Mouse (Mus musculus): Measurements from ENCODE around the gene Gsx1. TPM values are rescaled to one million over a fixed set of nuclear protein-coding genes. Genes with fewer than 3 reads are reported as not detected.

The Gsx1 gene
- 0.26 TPM in 1 of 2 replicates, not detected in the other for total RNA-seq (2012; rRNA removed)

DNA sequence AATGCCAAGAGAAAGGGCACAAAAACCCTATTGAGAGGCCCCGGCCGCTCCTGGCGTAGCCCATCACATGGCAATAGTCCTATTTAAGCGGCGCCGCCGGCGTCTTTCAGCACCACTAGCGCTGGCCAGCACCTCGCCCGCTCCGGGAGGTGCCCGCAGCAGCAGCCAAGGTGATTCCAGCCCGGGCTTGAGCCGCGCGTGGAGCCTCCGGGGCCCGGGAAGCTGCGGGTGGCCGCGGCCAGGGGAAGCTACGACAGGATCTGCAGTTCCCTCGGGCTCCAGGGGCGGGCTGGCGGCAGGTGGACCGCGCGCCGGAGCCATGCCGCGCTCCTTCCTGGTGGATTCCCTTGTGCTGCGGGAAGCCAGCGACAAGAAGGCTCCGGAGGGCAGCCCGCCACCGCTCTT, at the start of gene Gsx1:
Gene Gsx1 (plus strand): TSS at position 126 of the 405 bp plus-strand sequence.
- Histone ChIP-seq H3K4me1 (ENCODE audit: control insufficient read depth in 2 of 2, insufficient read depth in 2 of 2, low read length in 2 of 2, poor library complexity in 1 of 2) (peaks cover 0 to 22% of the 10 kb centered on the region in 2 experiments; a peak in 1 of 4 replicates), H3K4me3 (ENCODE audit: insufficient read depth in 1 of 2, low read depth in 1 of 2, low read length in 2 of 2, poor library complexity in 1 of 2, severe bottlenecking in 1 of 2) (peak within 1 kb of the TSS; percentile 36 to 59; a peak in 3 of 4 replicates), H3K9me3 (ENCODE audit: control insufficient read depth, insufficient read depth, low read depth, low read length) (no peaks in the 10 kb centered on the region), H3K27ac (ENCODE audit: insufficient read depth, low read depth, low read length, poor library complexity, severe bottlenecking) (no peak within 1 kb of the TSS), H3K36me3 (ENCODE audit: control insufficient read depth, insufficient read depth, low read length, poor library complexity, severe bottlenecking) (no peaks in the 10 kb centered on the region), H3K9ac (ENCODE audit: insufficient read depth, low read depth, low read length, poor library complexity, severe bottlenecking) (0 out of 2 replicates have a peak within 1 kb of the TSS, but pooled peaks have one; percentile 2)
- TF ChIP-seq CHD2 (IDR thresholded peaks at IDR 0.05; ENCODE audit: low read depth, low read length) = no peak
- TF ChIP-seq HCFC1 (IDR thresholded peaks at IDR 0.05; ENCODE audit: borderline replicate concordance, insufficient read depth, low read length) = 0 out of 2 replicates have a peak, but pooled peaks have one; percentile 43
- DNase-seq (ENCODE audit: low read depth, low spot score) = no peak
- in situ Hi-C loops (cut with MboI; ENCODE audit: low sequenced_read_pairs in 2 of 2, unreplicated experiment in 2 of 2) = loop anchor here in 1 of 2 experiments (10.0 kb wide), 1 partner anchor 86 kb away; no protein-coding TSS in a partner anchor

DNA sequence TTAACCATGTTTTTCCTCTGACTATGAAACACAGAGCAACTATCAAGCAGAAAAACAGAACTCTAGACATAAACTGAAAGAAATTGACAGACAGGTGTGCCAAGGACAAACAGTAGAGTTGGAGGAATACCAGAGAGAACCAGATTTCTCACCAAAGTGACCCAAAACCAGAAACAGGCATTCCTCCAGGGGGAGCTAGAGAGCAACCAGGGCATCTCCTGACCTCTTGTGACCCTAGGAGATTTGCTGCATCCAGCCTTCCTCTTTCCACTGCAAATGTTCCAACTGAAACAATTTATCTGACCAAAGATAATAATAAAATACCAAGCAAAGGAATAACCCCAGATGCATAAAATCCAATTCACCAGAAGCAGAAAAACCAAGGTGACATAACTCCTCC, 41.2 kb upstream of the Gsx1 start:
- Histone ChIP-seq H3K36me3 (ENCODE audit: control insufficient read depth, insufficient read depth, low read length, poor library complexity, severe bottlenecking) (no peaks in the 10 kb centered on the region), H3K4me3 (ENCODE audit: insufficient read depth in 1 of 2, low read depth in 1 of 2, low read length in 2 of 2, poor library complexity in 1 of 2, severe bottlenecking in 1 of 2) (no peak overlapping the region), H3K9me3 (ENCODE audit: control insufficient read depth, insufficient read depth, low read depth, low read length) (no peaks in the 10 kb centered on the region), H3K27ac (ENCODE audit: insufficient read depth, low read depth, low read length, poor library complexity, severe bottlenecking) (no peak overlapping the region), H3K9ac (ENCODE audit: insufficient read depth, low read depth, low read length, poor library complexity, severe bottlenecking) (no peak overlapping the region), H3K4me1 (ENCODE audit: control insufficient read depth in 2 of 2, insufficient read depth in 2 of 2, low read length in 2 of 2, poor library complexity in 1 of 2) (0 out of 4 replicates have a peak, but pooled peaks cover 0 to 2% of the 10 kb centered on the region in 2 experiments)
- in situ Hi-C loops (cut with MboI; ENCODE audit: low sequenced_read_pairs in 2 of 2, unreplicated experiment in 2 of 2) = no loop called here
- no peak for DNase-seq (ENCODE audit: low read depth, low spot score)
- TF ChIP-seq CHD2 (IDR thresholded peaks at IDR 0.05; ENCODE audit: low read depth, low read length) (no peak), ZC3H11A (IDR thresholded peaks at IDR 0.05; ENCODE audit: borderline replicate concordance, low read depth, low read length) (no peak), ZNF384 (IDR thresholded peaks at IDR 0.05; ENCODE audit: low read depth, low read length) (no peak), HCFC1 (IDR thresholded peaks at IDR 0.05; ENCODE audit: borderline replicate concordance, insufficient read depth, low read length) (no peak), MAFK (IDR thresholded peaks at IDR 0.05; ENCODE audit: insufficient read depth, low read depth, low read length) (no peak)

DNA sequence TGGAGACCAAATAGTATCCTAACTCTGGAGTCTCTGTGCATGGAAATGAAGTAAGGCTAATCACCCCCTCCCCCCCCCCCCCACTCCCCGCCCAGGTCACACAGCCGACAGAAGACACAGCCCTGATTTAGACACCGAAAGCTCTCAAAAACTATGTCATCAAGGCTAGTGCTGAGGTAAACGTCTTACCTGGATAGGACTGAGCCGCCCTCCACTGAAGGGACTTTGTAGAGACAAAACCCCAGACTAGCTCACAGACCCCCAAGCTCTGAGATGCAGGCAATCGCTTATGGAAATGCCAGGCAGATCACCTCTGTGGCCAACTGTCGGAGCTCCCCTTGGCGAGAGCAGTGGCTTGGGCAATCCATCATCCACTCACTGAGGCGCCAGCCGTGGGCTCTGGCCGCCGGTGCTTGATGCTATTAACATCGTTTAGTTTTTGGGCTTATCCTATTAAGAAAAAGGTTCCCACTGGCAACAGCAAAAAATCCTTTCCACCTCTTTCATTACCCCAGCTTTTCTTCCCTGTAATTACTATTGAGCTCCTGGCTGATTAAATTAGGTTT, 33.6 kb upstream of the Gsx1 start:
- peak overlapping the region; percentile 14 to 35; a peak in 3 of 4 replicates for H3K4me3 ChIP-seq (ENCODE audit: insufficient read depth in 1 of 2, low read depth in 1 of 2, low read length in 2 of 2, poor library complexity in 1 of 2, severe bottlenecking in 1 of 2)
- peak overlapping the region; percentile 69; the same call in 1 of the 2 replicates for H3K9ac ChIP-seq (ENCODE audit: insufficient read depth, low read depth, low read length, poor library complexity, severe bottlenecking)
- no peak for TF ChIP-seq MAFK (IDR thresholded peaks at IDR 0.05; ENCODE audit: insufficient read depth, low read depth, low read length)
- no peak for TF ChIP-seq ZC3H11A (IDR thresholded peaks at IDR 0.05; ENCODE audit: borderline replicate concordance, low read depth, low read length)
- no peak for TF ChIP-seq ZNF384 (IDR thresholded peaks at IDR 0.05; ENCODE audit: low read depth, low read length)
- TF ChIP-seq HCFC1 (IDR thresholded peaks at IDR 0.05; ENCODE audit: borderline replicate concordance, insufficient read depth, low read length) = no peak
- TF ChIP-seq CHD2 (IDR thresholded peaks at IDR 0.05; ENCODE audit: low read depth, low read length) = no peak
- H3K36me3 ChIP-seq (ENCODE audit: control insufficient read depth, insufficient read depth, low read length, poor library complexity, severe bottlenecking) = no peaks in the 10 kb centered on the region
- no peaks in the 10 kb centered on the region for H3K9me3 ChIP-seq (ENCODE audit: control insufficient read depth, insufficient read depth, low read depth, low read length)
- peaks cover 8 to 24% of the 10 kb centered on the region in 2 experiments for H3K4me1 ChIP-seq (ENCODE audit: control insufficient read depth in 2 of 2, insufficient read depth in 2 of 2, low read length in 2 of 2, poor library complexity in 1 of 2)
- in situ Hi-C loops (cut with MboI; ENCODE audit: low sequenced_read_pairs in 2 of 2, unreplicated experiment in 2 of 2) = no loop called here
- no peak for DNase-seq (ENCODE audit: low read depth, low spot score)
- H3K27ac ChIP-seq (ENCODE audit: insufficient read depth, low read depth, low read length, poor library complexity, severe bottlenecking) = peak overlapping the region; percentile 84

- peak; percentile 66 for DNase-seq (ENCODE audit: low read depth, low spot score)
- TF ChIP-seq ZNF384 (IDR thresholded peaks at IDR 0.05; ENCODE audit: low read depth, low read length) (no peak), ZC3H11A (IDR thresholded peaks at IDR 0.05; ENCODE audit: borderline replicate concordance, low read depth, low read length) (no peak), HCFC1 (IDR thresholded peaks at IDR 0.05; ENCODE audit: borderline replicate concordance, insufficient read depth, low read length) (no peak), MAFK (IDR thresholded peaks at IDR 0.05; ENCODE audit: insufficient read depth, low read depth, low read length) (no peak)
- Histone ChIP-seq H3K4me3 (ENCODE audit: insufficient read depth in 1 of 2, low read depth in 1 of 2, low read length in 2 of 2, poor library complexity in 1 of 2, severe bottlenecking in 1 of 2) (peak overlapping the region; percentile 27 to 35), H3K4me1 (ENCODE audit: control insufficient read depth in 2 of 2, insufficient read depth in 2 of 2, low read length in 2 of 2, poor library complexity in 1 of 2) (peaks cover 7 to 26% of the 10 kb centered on the region in 2 experiments), H3K36me3 (ENCODE audit: control insufficient read depth, insufficient read depth, low read length, poor library complexity, severe bottlenecking) (no peaks in the 10 kb centered on the region), H3K9ac (ENCODE audit: insufficient read depth, low read depth, low read length, poor library complexity, severe bottlenecking) (peak overlapping the region; percentile 66; the same call in 1 of the 2 replicates), H3K9me3 (ENCODE audit: control insufficient read depth, insufficient read depth, low read depth, low read length) (no peaks in the 10 kb centered on the region), H3K27ac (ENCODE audit: insufficient read depth, low read depth, low read length, poor library complexity, severe bottlenecking) (peak overlapping the region; percentile 99)
- in situ Hi-C loops (cut with MboI; ENCODE audit: low sequenced_read_pairs in 2 of 2, unreplicated experiment in 2 of 2) = no loop called here
Observed at GRCm38 (mm10) chr5:147155449-147156133, 32.9 kb upstream of the Gsx1 start.
